22 mouse cellular contexts compared by ENCODE assay signal in the genomic region with DNA sequence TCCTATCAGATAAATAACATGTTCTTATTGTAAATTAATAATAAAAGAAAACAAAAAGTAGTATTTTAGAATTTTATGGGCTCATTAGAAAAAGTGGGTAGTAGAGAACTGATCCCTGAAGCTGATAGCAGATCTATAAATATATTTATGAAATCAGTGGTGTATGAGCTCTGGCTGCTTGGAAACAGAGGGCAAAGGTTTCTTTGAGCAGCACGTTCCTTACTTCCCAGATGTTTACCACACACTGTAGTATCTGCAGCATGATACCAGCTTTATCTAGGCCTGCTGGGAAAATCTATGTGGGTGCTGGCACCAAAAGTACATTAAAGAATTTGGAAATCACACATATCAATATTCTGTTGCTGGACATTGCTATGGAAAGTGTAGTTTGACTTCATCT. TPM values are rescaled to one million over a fixed set of nuclear protein-coding genes. Genes with fewer than 3 reads are reported as not detected.
"Had no signal": no experiment of that assay in that cellular context is flagged by ENCODE, and none has a peak within 500 bp of the region (broad histone marks: within the 10 kb centered on the region; RNA-seq: fewer than 3 reads in every experiment).

No protein-coding gene starts in this region.

- H3K4me3 ChIP-seq: lung, embryonic 15.5 days; megakaryocyte, embryonic 14.5 days; midbrain, embryonic 13.5 days; midbrain, embryonic 15.5 days; neural tube, embryonic 12.5 days; stomach, embryonic 15.5 days had no signal

- H3K27me3 ChIP-seq: lung, embryonic 15.5 days; megakaryocyte, embryonic 14.5 days; midbrain, embryonic 13.5 days; midbrain, embryonic 15.5 days; neural tube, embryonic 12.5 days; stomach, embryonic 15.5 days had no signal

- H3K9me3 ChIP-seq: lung, embryonic 15.5 days; megakaryocyte, embryonic 14.5 days; midbrain, embryonic 13.5 days; midbrain, embryonic 15.5 days; neural tube, embryonic 12.5 days; stomach, embryonic 15.5 days had no signal

- H3K4me2 ChIP-seq: lung, embryonic 15.5 days; midbrain, embryonic 11.5 days; midbrain, embryonic 13.5 days; midbrain, embryonic 15.5 days; neural tube, embryonic 12.5 days; stomach, embryonic 15.5 days had no signal

- DNase-seq: liver, postnatal 0 days; lung, adult 2 months; lung, postnatal 14 days; lung, postnatal 36 days; right cerebral cortex, postnatal 14 days; thymus, adult 2 months; thymus, postnatal 25 days; thymus, postnatal 4 days had no signal

- ATAC-seq: liver, postnatal 0 days; lung, postnatal 0 days; midbrain, embryonic 13.5 days; midbrain, embryonic 15.5 days had no signal

- H3K36me3 ChIP-seq: midbrain, embryonic 13.5 days; midbrain, embryonic 15.5 days; neural tube, embryonic 12.5 days; stomach, embryonic 15.5 days had no signal

- H3K27ac ChIP-seq: lung, embryonic 15.5 days; macrophage; midbrain, embryonic 13.5 days; midbrain, embryonic 15.5 days; neural tube, embryonic 12.5 days; stomach, embryonic 15.5 days had no signal

- H3K4me1 ChIP-seq: lung, embryonic 15.5 days; midbrain, embryonic 15.5 days; neural tube, embryonic 12.5 days had no signal

- H3K9ac ChIP-seq: liver, postnatal 0 days; lung, embryonic 15.5 days; midbrain, embryonic 13.5 days; midbrain, embryonic 15.5 days; neural tube, embryonic 12.5 days; stomach, embryonic 15.5 days had no signal

RNA-seq across cellular contexts. Expression of a gene that starts 18.5 kb away (rescaled TPM):
- total RNA-seq: megakaryocyte progenitor cell, adult 5-6 weeks; midbrain, postnatal 0 days; neutrophil, adult 5-6 weeks had no signal
- polyA plus RNA-seq: lung, adult 2 months; macrophage; midbrain, embryonic 15.5 days; midbrain, postnatal 0 days; spleen, adult 2 months; thymus, adult 2 months; urinary bladder, adult 2 months had no signal

RNA-seq across cellular contexts. Expression of a gene that starts 59.6 kb away (rescaled TPM):
- total RNA-seq: megakaryocyte progenitor cell, adult 5-6 weeks had no signal
